Mouse (Mus musculus): ENCODE measurements around the gene Mob3b. TPM values are rescaled to one million over a fixed set of nuclear protein-coding genes. Genes with fewer than 3 reads are reported as not detected.

Mob3b gene
- total RNA-seq, 2 experiments from 2014 or later: 2.6 to 6.5 TPM

DNA sequence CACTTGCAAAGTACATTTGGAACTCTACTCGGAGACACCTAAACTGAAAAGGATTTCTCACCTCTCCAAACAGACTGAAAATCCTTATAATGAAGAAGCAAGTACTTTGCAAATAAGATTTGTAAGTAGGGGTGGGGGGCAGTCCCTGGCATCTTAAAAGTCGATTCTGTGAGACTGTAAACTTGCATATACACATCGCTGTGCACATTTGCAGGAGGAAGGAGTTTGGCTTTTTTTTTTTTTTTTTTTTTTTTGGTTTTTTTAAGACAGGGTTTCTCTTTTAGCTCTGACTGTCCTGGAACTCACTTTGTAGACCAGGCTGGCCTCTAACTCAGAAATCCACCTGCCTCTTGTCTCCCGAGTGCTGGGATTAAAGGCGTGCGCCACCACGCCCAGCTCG, 36.7 kb downstream of the Mob3b start:
- intact Hi-C loops (cut with DNase I): loop anchor here (5.0 kb wide), 1 partner anchor 37 kb away; the partner anchor contains the start of gene Mob3b
- DNase-seq (ENCODE audit: low spot score in 2 of 2): no peak

GRCm38 (mm10) chr4:35120159-35120558, 37.1 kb downstream of the Mob3b start:
- intact Hi-C loops (cut with DNase I): loop anchor here (5.0 kb wide), 1 partner anchor 37 kb away; the partner anchor contains the start of gene Mob3b
- no peak for DNase-seq (ENCODE audit: low spot score in 2 of 2)

DNA sequence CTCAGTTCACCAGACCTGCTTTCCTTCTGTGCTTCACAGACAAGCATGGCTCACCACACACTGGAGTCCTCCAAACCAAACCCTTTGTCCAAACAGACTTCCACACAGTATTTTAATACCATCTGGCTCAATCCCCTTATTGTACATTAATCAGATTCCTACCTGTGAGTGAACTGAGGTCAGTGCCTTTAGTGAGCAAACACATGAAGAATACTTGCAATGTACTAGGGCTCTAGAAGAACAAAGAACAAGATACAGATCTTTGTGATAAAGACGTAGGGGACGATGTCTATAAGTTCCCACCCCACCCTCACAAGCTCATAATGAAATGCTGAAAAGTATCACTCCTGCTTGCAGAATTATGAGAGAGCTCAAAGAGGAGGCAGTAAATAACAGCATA, 38.4 kb downstream of the Mob3b start:
- intact Hi-C loops (cut with DNase I): no loop called here
- no peak for DNase-seq (ENCODE audit: low spot score in 2 of 2)

DNA sequence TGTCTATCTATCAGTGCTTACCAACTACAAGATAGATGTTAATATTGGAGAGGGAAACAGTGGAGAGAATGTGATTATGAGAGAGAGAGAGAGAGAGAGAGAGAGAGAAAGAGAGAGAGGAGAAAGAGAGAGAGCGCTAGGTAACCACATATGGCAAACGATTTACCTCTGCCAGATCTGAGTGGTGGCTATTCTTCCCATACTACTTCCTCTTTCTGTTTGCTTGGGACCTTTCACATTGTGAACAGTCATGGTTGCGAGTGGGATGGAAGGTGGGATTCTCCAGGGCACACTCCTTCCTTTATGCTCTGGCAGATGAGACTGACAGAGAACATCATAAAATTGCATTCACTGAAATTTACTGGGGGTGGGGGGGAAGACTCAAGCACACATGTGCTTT, 40.1 kb downstream of the Mob3b start:
- DNase-seq (ENCODE audit: low spot score in 2 of 2): no peak
- intact Hi-C loops (cut with DNase I): no loop called here

GRCm38 (mm10) chr4:35115933-35116332, 41.4 kb downstream of the Mob3b start:
- intact Hi-C loops (cut with DNase I): no loop called here
- no peak for DNase-seq (ENCODE audit: low spot score in 2 of 2)

DNA sequence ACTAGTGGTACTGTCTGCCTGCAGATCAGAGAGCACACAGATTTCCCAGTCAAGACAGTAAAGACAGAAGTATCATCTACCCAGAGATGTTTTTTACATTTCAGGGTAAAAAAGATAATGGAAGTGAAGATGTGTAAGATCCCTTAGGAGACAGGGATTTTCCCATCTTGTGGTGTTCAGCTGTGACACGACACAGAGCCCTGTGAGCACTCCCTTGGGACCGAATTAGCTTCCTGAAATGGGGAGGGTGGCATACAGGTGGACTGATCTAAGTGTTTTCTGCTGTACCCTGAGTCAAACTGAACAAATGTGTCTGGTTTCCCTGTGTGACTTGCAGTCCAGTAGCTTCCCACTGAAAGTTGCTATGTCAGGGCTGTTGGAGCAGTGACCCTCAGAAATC, 42.3 kb downstream of the Mob3b start:
- DNase-seq (ENCODE audit: low spot score in 2 of 2): no peak
- intact Hi-C loops (cut with DNase I): no loop called here

GRCm38 (mm10) chr4:35113516-35114248, 43.6 kb downstream of the Mob3b start:
- no peak for DNase-seq (ENCODE audit: low spot score in 2 of 2)
- intact Hi-C loops (cut with DNase I): no loop called here

GRCm38 (mm10) chr4:35112452-35112851, 44.8 kb downstream of the Mob3b start:
- intact Hi-C loops (cut with DNase I): no loop called here
- no peak for DNase-seq (ENCODE audit: low spot score in 2 of 2)

DNA sequence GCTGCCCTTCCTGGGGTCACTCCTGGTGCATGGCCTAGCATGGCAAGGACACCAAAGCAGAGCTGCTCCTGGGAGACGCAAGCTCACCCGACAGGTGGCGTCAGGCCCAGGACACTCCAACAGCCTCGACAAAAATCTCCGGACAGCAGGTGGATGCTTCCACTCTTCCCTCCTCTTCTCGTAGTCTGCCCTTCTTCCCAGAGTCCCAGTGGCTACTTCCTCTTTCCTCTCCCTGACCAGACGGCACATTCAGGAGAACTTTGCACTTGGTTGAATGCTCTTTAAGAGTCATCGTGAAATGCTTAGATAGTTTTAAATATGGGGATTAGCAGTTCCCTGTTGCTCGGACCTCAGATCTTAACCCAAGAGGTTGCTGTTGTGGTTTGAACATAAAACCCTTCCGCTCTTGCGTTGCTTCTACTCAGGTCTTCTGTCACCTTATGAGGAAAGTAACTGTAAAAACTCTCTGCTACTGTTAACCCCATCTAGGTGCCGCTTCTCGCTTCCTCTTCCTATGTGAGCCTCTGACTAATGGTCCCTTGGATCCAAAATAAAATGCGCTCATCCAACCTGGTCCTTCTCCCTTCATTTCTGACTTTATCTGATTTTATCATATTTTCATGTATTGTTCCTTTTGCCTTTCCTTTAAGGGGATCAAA, 52.0 kb downstream of the Mob3b start:
- DNase-seq (ENCODE audit: low spot score in 2 of 2): no peak
- intact Hi-C loops (cut with DNase I): no loop called here

DNA sequence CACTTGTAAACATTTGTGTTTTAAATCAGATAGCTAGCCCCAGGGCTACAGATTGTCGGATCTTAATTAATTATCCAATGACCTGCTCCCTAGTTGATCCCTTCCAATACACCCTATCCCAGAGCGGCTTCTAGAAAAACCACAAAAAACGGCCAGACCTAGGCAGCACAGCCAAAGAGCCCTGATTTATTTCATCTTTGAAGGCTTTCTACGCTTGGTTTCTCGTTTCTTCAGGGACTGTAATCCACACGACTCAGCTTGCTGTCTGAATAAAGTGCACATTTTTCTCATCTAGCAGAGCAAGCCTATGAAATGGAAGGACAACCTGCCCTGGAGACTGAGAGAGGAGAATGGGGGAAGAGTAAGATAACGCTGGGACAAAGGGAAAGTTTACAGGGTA, 56.1 kb downstream of the Mob3b start:
- no peak for DNase-seq (ENCODE audit: low spot score in 2 of 2)
- intact Hi-C loops (cut with DNase I): no loop called here

GRCm38 (mm10) chr4:35099865-35100780, 57.2 kb downstream of the Mob3b start:
- DNase-seq (ENCODE audit: low spot score in 2 of 2): peak; percentile 74 to 76
- intact Hi-C loops (cut with DNase I): loop anchor here (5.0 kb wide), 1 partner anchor 138 kb away; no protein-coding TSS in a partner anchor

GRCm38 (mm10) chr4:35099210-35099864, 57.9 kb downstream of the Mob3b start:
- no peak for DNase-seq (ENCODE audit: low spot score in 2 of 2)
- intact Hi-C loops (cut with DNase I): loop anchor here (5.0 kb wide), 1 partner anchor 137 kb away; no protein-coding TSS in a partner anchor

- DNase-seq (ENCODE audit: low spot score in 2 of 2): no peak
- intact Hi-C loops (cut with DNase I): loop anchor here (5.0 kb wide), 1 partner anchor 136 kb away; no protein-coding TSS in a partner anchor
These were observed 58.7 kb downstream of the Mob3b start for GRCm38 (mm10) chr4:35098552-35098951.

- intact Hi-C loops (cut with DNase I): loop anchor here (5.0 kb wide), 1 partner anchor 134 kb away; no protein-coding TSS in a partner anchor
- DNase-seq (ENCODE audit: low spot score in 2 of 2): no peak
These were observed 60.8 kb downstream of the Mob3b start for GRCm38 (mm10) chr4:35096226-35097175.

DNA sequence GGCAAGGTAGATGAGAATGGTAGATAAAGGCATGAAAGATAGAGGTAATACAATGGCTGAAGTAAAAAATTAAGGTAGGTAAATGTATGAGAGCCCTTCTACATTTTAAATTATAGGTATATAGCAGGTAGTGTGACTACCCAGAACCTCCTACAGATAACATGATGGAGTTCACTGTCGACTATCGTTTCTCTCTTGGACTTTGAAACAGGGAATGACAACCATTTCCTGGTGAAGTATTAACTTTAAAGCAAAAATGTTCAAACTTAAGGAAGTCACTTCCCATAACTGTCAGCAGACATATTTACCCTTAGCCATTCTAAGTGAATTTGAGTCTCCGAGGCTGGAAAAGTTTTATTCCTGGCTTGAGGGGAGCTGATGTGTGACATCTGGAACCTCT, 64.8 kb downstream of the Mob3b start:
- intact Hi-C loops (cut with DNase I): no loop called here
- no peak for DNase-seq (ENCODE audit: low spot score in 2 of 2)

- no peak for DNase-seq (ENCODE audit: low spot score in 2 of 2)
- intact Hi-C loops (cut with DNase I): no loop called here
These were observed 66.0 kb downstream of the Mob3b start for GRCm38 (mm10) chr4:35091157-35091784.
